Mouse (Mus musculus): ENCODE data around the gene Spam1.

The Spam1 gene

DNA sequence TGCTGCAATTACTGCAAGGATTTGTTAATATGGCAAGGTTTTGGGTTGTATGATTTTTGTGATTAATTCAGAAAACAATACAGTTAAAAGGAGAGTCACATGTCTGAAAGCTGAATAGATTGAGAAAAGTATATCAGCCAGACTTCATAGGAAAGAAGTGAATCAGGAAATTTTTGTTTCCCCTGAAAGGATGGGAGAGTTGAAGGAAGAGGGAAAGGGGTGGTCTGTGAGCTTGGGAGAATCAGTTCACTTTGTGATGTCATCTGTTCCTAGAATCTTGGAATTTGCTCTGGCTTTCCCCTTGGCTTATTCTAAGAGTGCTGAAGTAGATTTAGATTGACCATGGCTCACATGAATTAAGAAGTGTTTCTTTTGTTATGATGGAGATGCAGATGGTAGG, at the start of gene Spam1:
Gene Spam1 (plus strand): TSS at position 301 of the 400 bp plus-strand sequence.
- no peak for DNase-seq

DNA sequence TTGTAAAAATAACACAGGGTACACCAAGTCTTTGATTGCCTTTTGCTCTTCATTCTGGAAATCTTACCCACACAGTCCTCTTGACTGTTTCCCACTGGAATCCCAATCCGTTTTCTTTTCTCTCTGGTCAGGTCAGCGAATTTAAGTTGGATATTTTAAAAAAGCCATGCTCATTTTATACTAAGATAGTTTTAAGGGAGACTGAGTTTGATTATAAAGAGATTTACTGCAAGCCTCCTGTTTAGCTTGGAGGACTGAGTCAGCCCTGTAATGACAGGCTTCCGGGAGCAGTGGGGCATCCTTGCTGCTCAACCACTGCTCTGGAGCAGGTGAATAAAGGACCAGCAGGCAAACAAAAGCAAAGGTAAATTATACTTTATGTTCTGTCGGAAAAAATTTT, 43.0 kb upstream of the Spam1 start, which contains the start of gene Hyal4:
Gene Hyal4 (plus strand): TSS at position 301 of the 400 bp plus-strand sequence.
- no peak for DNase-seq

- no peak for DNase-seq
Measured at GRCm38 (mm10) chr6:24759281-24759680, 31.7 kb upstream of the Spam1 start.

GRCm38 (mm10) chr6:24766261-24766660, 24.7 kb upstream of the Spam1 start:
- no peak for DNase-seq

DNA sequence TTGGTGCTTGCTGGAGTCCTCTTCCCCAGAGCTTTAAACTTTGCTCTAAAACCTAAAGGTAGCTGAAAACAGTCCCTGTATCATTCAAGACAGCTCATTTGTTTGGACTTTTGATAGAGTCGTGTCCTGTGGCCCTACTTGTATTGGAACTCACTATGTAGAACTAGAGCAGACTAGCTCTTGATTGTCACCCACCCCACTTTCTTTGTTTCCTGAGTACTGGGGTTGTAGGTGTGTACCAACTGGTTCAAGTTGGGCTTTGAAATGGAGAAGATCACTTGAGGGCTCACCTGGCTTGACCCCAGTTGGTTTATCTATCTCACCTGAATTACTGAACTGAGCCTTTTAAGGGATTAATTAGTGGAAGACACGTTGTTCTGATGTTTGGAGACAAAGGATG, 11.8 kb upstream of the Spam1 start:
- no peak for DNase-seq

GRCm38 (mm10) chr6:24822070-24822469, 31.1 kb downstream of the Spam1 start:
- DNase-seq, result no peak

Data from layer of hippocampus, adult 9-11 months (tissue).